ENCODE assay signal across 11 mouse cellular contexts in genomic region chr11:82045471-82045870, GRCm38 (mm10). TPM values are rescaled to one million over a fixed set of nuclear protein-coding genes. Genes with fewer than 3 reads are reported as not detected.
DNase-seq lines count a peak whose midpoint lies in the region; ATAC-seq lines count a peak whose summit lies in the region.
"Had no signal": no experiment of that assay in that cellular context is flagged by ENCODE, and none has a peak within 500 bp of the region (broad histone marks: within the 10 kb centered on the region; RNA-seq: fewer than 3 reads in every experiment).

Ccl7 (plus strand) TSS chr11:82045712.

- no peak within 1 kb of the TSS for H3K27ac ChIP-seq in forebrain, embryonic 14.5 days (ENCODE audit: low read depth, low read length)
- H3K27ac ChIP-seq in forebrain, embryonic 12.5 days: no peak within 1 kb of the TSS
- H3K27ac ChIP-seq in heart, embryonic 16.5 days (ENCODE audit: low read length): peak within 1 kb of the TSS; percentile 46
- H3K27ac ChIP-seq: embryonic facial prominence, embryonic 12.5 days; neural tube, embryonic 13.5 days had no signal

- H3K4me1 ChIP-seq in forebrain, embryonic 14.5 days (ENCODE audit: control insufficient read depth, insufficient read depth, low read length): no peaks in the 10 kb centered on the region
- no peaks in the 10 kb centered on the region for H3K4me1 ChIP-seq in forebrain, embryonic 12.5 days
- no peaks in the 10 kb centered on the region for H3K4me1 ChIP-seq in heart, embryonic 16.5 days (ENCODE audit: control insufficient read depth, insufficient read depth, low read length)
- H3K4me1 ChIP-seq: embryonic facial prominence, embryonic 12.5 days; neural tube, embryonic 13.5 days had no signal

- no peak within 1 kb of the TSS for H3K4me3 ChIP-seq in forebrain, embryonic 14.5 days (ENCODE audit: low read depth, low read length)
- H3K4me3 ChIP-seq in forebrain, embryonic 12.5 days (replicated peaks): no peak within 1 kb of the TSS
- no peak within 1 kb of the TSS for H3K4me3 ChIP-seq in heart, embryonic 16.5 days (ENCODE audit: low read length)
- H3K4me3 ChIP-seq: embryonic facial prominence, embryonic 12.5 days; neural tube, embryonic 13.5 days had no signal

- no peaks in the 10 kb centered on the region for H3K27me3 ChIP-seq in forebrain, embryonic 14.5 days (replicated peaks; ENCODE audit: control insufficient read depth, insufficient read depth, low read length)
- H3K27me3 ChIP-seq in forebrain, embryonic 12.5 days: no peaks in the 10 kb centered on the region; the same call in 1 of the 2 replicates
- no peaks in the 10 kb centered on the region for H3K27me3 ChIP-seq in heart, embryonic 16.5 days (ENCODE audit: control insufficient read depth, insufficient read depth, low read length)
- H3K27me3 ChIP-seq: embryonic facial prominence, embryonic 12.5 days; neural tube, embryonic 13.5 days had no signal

- H3K4me2 ChIP-seq in forebrain, embryonic 14.5 days (ENCODE audit: low read length): no peak within 1 kb of the TSS
- H3K4me2 ChIP-seq in forebrain, embryonic 12.5 days: no peak within 1 kb of the TSS
- no peak within 1 kb of the TSS for H3K4me2 ChIP-seq in heart, embryonic 16.5 days (ENCODE audit: low read depth, low read length)
- H3K4me2 ChIP-seq: embryonic facial prominence, embryonic 12.5 days; neural tube, embryonic 13.5 days had no signal

- peak; percentile 31 for DNase-seq in forebrain, embryonic 14.5 days (ENCODE audit: low spot score)
- DNase-seq in urinary bladder, postnatal 25 days (ENCODE audit: low spot score): peak; percentile 16
- no peak for DNase-seq in urinary bladder, adult 2 months (ENCODE audit: low spot score)
- no peak for DNase-seq in c-Kit-positive CD71-positive TER-119-positive erythroid progenitor cells, embryonic 14.5 days (ENCODE audit: low spot score)
- no peak for DNase-seq in right cerebral cortex, adult 18-20 months
- DNase-seq in embryo, embryonic 11 days: no peak
- DNase-seq: layer of hippocampus, postnatal 36 days had no signal

- no peaks in the 10 kb centered on the region for H3K36me3 ChIP-seq in forebrain, embryonic 14.5 days (ENCODE audit: control insufficient read depth, insufficient read depth, low read length)
- no peaks in the 10 kb centered on the region for H3K36me3 ChIP-seq in forebrain, embryonic 12.5 days (replicated peaks)
- no peaks in the 10 kb centered on the region for H3K36me3 ChIP-seq in heart, embryonic 16.5 days (ENCODE audit: control insufficient read depth, insufficient read depth)
- H3K36me3 ChIP-seq: embryonic facial prominence, embryonic 12.5 days; neural tube, embryonic 13.5 days had no signal

- no peaks in the 10 kb centered on the region for H3K9me3 ChIP-seq in forebrain, embryonic 14.5 days (replicated peaks; ENCODE audit: control insufficient read depth, low read length)
- H3K9me3 ChIP-seq in forebrain, embryonic 12.5 days: no peaks in the 10 kb centered on the region
- H3K9me3 ChIP-seq in heart, embryonic 16.5 days (replicated peaks; ENCODE audit: control insufficient read depth, low read length): no peaks in the 10 kb centered on the region
- H3K9me3 ChIP-seq: embryonic facial prominence, embryonic 12.5 days; neural tube, embryonic 13.5 days had no signal

- no peak for ATAC-seq in forebrain, embryonic 14.5 days
- ATAC-seq in forebrain, embryonic 12.5 days (ENCODE audit: low FRiP score): no peak
- ATAC-seq in heart, embryonic 16.5 days (replicated peaks; ENCODE audit: extremely low read depth, insufficient read depth, low FRiP score): peak; percentile 69; the same call in 1 of the 2 replicates

- no peak within 1 kb of the TSS for H3K9ac ChIP-seq in forebrain, embryonic 14.5 days (ENCODE audit: low read length)
- H3K9ac ChIP-seq in forebrain, embryonic 12.5 days: no peak within 1 kb of the TSS
- no peak within 1 kb of the TSS for H3K9ac ChIP-seq in heart, embryonic 16.5 days (ENCODE audit: low read length)
- H3K9ac ChIP-seq: embryonic facial prominence, embryonic 12.5 days; neural tube, embryonic 13.5 days had no signal

- WGBS in forebrain, embryonic 14.5 days: 68% methylated on average over 3 of the region's 3 CpGs
- WGBS in forebrain, embryonic 12.5 days: 81% methylated on average over 3 of the region's 3 CpGs
- 49% methylated on average over 3 of the region's 3 CpGs for WGBS in heart, embryonic 16.5 days

RNA-seq across cellular contexts. Expression of gene Ccl7, which starts in this region (rescaled TPM):
- 0.38 and 0.98 TPM in 2 replicates for polyA plus RNA-seq in forebrain, embryonic 14.5 days (2014; fragmentation: Nextera tagmentation; extraction: Ambion mirVana)
- polyA plus RNA-seq in forebrain, embryonic 12.5 days (2016; fragmentation: Nextera tagmentation; extraction: Ambion mirVana): 0.24 and 0.44 TPM in 2 replicates
- 4.5 and 6.0 TPM in 2 replicates for polyA plus RNA-seq in urinary bladder, adult 2 months (2012; rRNA removed)
- 3.4 and 6.0 TPM in 2 replicates for polyA plus RNA-seq in heart, embryonic 16.5 days (2015; fragmentation: Nextera tagmentation; extraction: Ambion mirVana)

Comparison
In these comparisons a context has a peak if more than half of its experiments do, and no peak if none do; other contexts are left out.
1. Peak in DNase-seq in forebrain, embryonic 14.5 days; RNA of the gene not detected or under 1 TPM.